Mouse (Mus musculus) liver, embryonic 18 days (tissue): ENCODE data around the gene Rmdn2. TPM values are rescaled to one million over a fixed set of nuclear protein-coding genes. Genes with fewer than 3 reads are reported as not detected.

ENCODE experiments used
- polyA plus RNA-seq: library from polyadenylated mRNA; depleted of rRNA; stranded (reverse); fragments of >200 nt; gene quantifications from 2 replicates; pipeline ENCODE4 v1.2.3, GENCODE M21; 2012; rRNA removed

The Rmdn2 gene
- 4.9 and 5.0 TPM in 2 replicates for polyA plus RNA-seq

DNA sequence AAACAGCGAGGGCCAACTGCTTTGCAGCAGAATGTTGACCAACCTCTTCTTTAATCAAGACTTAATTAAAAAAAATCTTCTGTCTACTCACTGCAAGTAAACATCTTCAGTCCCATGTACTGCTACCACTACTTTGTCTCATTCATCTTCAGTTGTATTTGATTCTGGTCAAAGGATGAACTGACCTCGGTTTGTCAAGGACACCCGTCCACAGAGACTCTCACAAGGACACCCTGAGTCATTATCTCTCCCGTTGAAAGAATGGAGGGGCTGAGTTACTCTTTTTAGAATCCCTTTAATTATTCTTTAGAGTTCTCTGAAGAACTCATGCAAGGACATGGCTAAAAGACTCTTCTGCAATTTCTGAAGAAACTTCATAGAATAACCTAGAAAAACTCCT lies at the start of gene Rmdn2:
Gene Rmdn2 (plus strand): TSS at position 319 of the 400 bp plus-strand sequence.

DNA sequence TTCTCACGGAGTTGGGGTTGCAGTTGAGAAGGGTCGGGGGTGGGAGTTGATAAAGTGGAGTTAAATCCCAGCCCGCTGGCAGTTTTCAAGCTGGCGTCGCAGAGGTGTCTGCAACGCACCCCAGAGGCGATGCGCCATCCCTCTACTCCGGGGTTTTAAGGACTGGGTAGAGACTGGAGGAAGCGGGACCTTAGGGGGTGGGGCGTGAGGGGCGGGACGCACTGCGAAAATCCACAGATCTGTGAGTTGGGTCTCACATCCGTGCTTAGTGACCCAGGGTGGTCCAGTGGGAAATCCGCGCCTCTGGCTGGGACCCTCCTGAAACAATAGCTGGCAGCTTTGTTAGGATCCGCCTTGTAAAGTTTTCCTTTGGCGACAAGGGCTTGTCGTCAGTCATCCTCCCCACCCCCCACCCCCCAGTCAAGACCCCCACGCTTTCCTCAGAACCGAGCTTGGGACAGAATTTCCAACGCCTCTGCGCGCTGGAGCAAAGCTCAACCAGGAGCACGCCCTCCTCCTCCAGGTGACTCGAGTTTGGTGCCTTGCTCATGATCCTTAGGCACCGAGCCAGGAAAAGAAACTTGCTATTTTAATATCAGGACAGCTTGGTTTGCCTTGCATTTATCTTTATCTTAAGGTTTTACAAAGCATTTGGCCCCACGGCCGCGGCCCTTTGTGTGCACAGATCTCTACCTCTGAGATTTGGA lies 103.4 kb downstream of the Rmdn2 start, which contains the start of gene Cyp1b1:
Gene Cyp1b1 (minus strand): TSS at position 131 of the 707 bp plus-strand sequence.

Other genes starting within 250 kb of the Rmdn2 start
- 0.22 and 0.32 TPM in 2 replicates for gene Cyp1b1, start 103.2 kb downstream of the Rmdn2 start, polyA plus RNA-seq